In the genomic region with DNA sequence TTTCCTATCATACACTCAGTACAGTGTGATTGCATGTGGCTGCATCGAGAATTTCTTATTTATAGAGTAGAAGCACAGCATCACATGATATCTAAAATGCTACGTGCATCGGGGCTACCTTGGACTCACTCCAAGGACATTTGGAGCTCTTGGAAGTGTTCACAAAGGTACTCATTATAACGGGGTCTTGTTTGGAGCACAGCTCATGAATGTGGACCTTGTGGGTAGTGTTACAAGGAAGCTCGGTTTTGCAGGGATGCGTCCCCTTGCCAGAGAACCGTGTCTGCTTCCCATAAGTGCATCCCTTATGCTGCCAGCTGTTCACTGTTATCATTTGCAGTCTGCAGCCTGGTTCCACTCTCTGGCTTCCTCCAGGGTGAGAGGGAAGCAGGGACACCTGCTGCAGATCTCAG, we compare ENCODE assay signal across 9 mouse cellular contexts.
A peak's percentile ranks its signal among the peaks of the same experiment; 100 is the strongest.
DNase-seq lines count a peak whose midpoint lies in the region; ATAC-seq and TF ChIP-seq lines count a peak whose summit lies in the region.
"Had no signal": no experiment of that assay in that cellular context is flagged by ENCODE, and none has a peak within 500 bp of the region (broad histone marks: within the 10 kb centered on the region; RNA-seq: fewer than 3 reads in every experiment).

No protein-coding gene starts in this region.

- no peaks in the 10 kb centered on the region for H3K9me3 ChIP-seq in forebrain, embryonic 16.5 days (ENCODE audit: control insufficient read depth, low read length)
- no peaks in the 10 kb centered on the region for H3K9me3 ChIP-seq in neural tube, embryonic 14.5 days (ENCODE audit: control insufficient read depth, low read length)
- H3K9me3 ChIP-seq: liver, embryonic 15.5 days had no signal

- H3K36me3 ChIP-seq in forebrain, embryonic 16.5 days (ENCODE audit: control insufficient read depth, insufficient read depth), result no peaks in the 10 kb centered on the region
- no peaks in the 10 kb centered on the region for H3K36me3 ChIP-seq in neural tube, embryonic 14.5 days (ENCODE audit: control insufficient read depth, insufficient read depth, low read length)
- H3K36me3 ChIP-seq: liver, embryonic 15.5 days had no signal

- H3K27me3 ChIP-seq in forebrain, embryonic 16.5 days (replicated peaks; ENCODE audit: control insufficient read depth, insufficient read depth, low read length), result no peaks in the 10 kb centered on the region
- no peaks in the 10 kb centered on the region for H3K27me3 ChIP-seq in neural tube, embryonic 14.5 days (ENCODE audit: control insufficient read depth, insufficient read depth, low read length)
- H3K27me3 ChIP-seq: liver, embryonic 15.5 days had no signal

- peaks cover 8% of the 10 kb centered on the region for H3K4me1 ChIP-seq in forebrain, embryonic 16.5 days (replicated peaks; ENCODE audit: control insufficient read depth, insufficient read depth, low read length)
- H3K4me1 ChIP-seq in neural tube, embryonic 14.5 days (ENCODE audit: control insufficient read depth, insufficient read depth, low read length), result no peaks in the 10 kb centered on the region
- H3K4me1 ChIP-seq: liver, embryonic 15.5 days had no signal

- intact Hi-C loops in gastrocnemius, adult 2 months (cut with DNase I), result no loop called here

- ATAC-seq in forebrain, embryonic 16.5 days, result peak; percentile 89
- peak; percentile 84; the same call in 1 of the 2 replicates for ATAC-seq in neural tube, embryonic 14.5 days (ENCODE audit: low read depth)

- no peak overlapping the region for H3K27ac ChIP-seq in gastrocnemius, adult 2 months
- H3K27ac ChIP-seq in forebrain, embryonic 16.5 days (ENCODE audit: low read length), result peak overlapping the region; percentile 53
- H3K27ac ChIP-seq in neural tube, embryonic 14.5 days (ENCODE audit: low read depth, low read length), result no peak overlapping the region; the same call in 1 of the 2 replicates
- H3K27ac ChIP-seq: liver, embryonic 15.5 days had no signal

- 0 out of 2 replicates have a peak overlapping the region, but pooled peaks have one; percentile 5 for H3K4me3 ChIP-seq in gastrocnemius, adult 2 months
- H3K4me3 ChIP-seq in forebrain, embryonic 16.5 days (replicated peaks; ENCODE audit: low read length), result peak overlapping the region; percentile 26
- H3K4me3 ChIP-seq in neural tube, embryonic 14.5 days (ENCODE audit: low read depth, low read length), result no peak overlapping the region
- H3K4me3 ChIP-seq: liver, embryonic 15.5 days had no signal

- DNase-seq in gastrocnemius, adult 2 months, result no peak
- no peak for DNase-seq in gastrocnemius, adult 18-20 months (ENCODE audit: low spot score)
- DNase-seq in Muller cell, postnatal 12 days (ENCODE audit: inconsistent ontology term), result peak; percentile 20
- peak; percentile 65 for DNase-seq in left cerebral cortex, adult 11 months (ENCODE audit: low spot score)
- no peak for DNase-seq in spleen, postnatal 14 days (ENCODE audit: low spot score in 2 of 2)
- no peak for DNase-seq in kidney, postnatal 25 days

- H3K9ac ChIP-seq in forebrain, embryonic 16.5 days (replicated peaks; ENCODE audit: low read depth, low read length), result no peak overlapping the region
- H3K9ac ChIP-seq in neural tube, embryonic 14.5 days (replicated peaks; ENCODE audit: low read depth, low read length), result no peak overlapping the region
- H3K9ac ChIP-seq: liver, embryonic 15.5 days had no signal

- H3K4me2 ChIP-seq in forebrain, embryonic 16.5 days (ENCODE audit: low read length), result peak overlapping the region; percentile 6
- no peak overlapping the region for H3K4me2 ChIP-seq in neural tube, embryonic 14.5 days (ENCODE audit: low read depth, low read length)
- H3K4me2 ChIP-seq: liver, embryonic 15.5 days had no signal

- no peak for TF ChIP-seq CTCF in gastrocnemius, adult 2 months (IDR thresholded peaks at IDR 0.05)

- WGBS in forebrain, embryonic 16.5 days, result 18% methylated on average over 7 of the region's 7 CpGs
- 49% methylated on average over 7 of the region's 7 CpGs for WGBS in neural tube, embryonic 14.5 days

Comparison
In these comparisons a context has a peak if more than half of its experiments do, and no peak if none do; other contexts are left out.
1. DNase-seq: peak in Muller cell, postnatal 12 days (single experiment) and left cerebral cortex, adult 11 months (single experiment); none in gastrocnemius, adult 2 months (single experiment), gastrocnemius, adult 18-20 months (single experiment), spleen, postnatal 14 days (0 of 2) and kidney, postnatal 25 days (0 of 2).